Mouse (Mus musculus) induced T-regulatory cell, adult 2 months (primary cell): ENCODE measurements around the gene Lekr1.

Source experiments
- DNase-seq: peaks from one replicate; pipeline ENCODE4 v3.0.0-alpha.2; 2012; ENCODE audit warnings: low read depth

Lekr1 gene

DNA sequence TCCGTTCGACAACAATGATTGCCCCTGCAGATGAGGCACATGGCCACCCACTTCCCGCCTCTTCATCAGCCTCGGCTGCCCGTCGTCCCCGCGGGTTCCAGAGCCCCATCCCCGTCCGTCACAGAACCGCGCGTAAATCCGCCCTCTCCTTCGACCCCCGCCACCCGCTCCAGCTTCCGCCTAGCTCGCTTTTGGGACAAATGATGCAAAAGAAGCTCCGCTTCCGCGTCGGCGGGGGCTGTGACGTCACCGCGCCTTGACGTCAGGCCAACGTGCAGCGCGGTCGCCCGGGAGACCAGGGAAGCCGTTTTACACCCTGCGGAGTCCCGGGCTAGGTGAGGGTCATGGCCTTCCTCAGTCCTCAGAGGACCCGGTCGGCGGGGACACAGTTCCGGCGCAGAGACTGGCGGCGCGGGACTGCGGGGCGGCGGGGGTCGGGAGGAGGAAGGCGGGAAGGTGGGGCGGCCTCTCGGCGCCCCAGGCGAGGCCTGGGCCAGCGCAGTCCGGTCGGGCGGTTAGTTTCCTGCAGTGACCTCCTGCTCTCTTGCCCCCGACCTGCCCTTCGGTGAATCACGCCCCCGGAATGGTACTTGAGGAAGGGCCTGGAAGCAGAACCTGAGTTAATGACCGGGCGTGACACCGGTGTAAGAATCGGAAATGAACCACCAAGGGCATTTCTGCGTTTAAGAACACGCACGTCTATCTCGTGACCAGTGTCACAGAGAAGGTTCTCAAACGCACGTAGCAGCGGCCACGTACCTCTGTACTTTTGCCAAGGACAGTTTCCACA is at the start of gene Lekr1:
Gene Lekr1, plus strand, starts transcription at position 252 of the 790 bp plus-strand sequence.
- peak; percentile 94 for DNase-seq

DNA sequence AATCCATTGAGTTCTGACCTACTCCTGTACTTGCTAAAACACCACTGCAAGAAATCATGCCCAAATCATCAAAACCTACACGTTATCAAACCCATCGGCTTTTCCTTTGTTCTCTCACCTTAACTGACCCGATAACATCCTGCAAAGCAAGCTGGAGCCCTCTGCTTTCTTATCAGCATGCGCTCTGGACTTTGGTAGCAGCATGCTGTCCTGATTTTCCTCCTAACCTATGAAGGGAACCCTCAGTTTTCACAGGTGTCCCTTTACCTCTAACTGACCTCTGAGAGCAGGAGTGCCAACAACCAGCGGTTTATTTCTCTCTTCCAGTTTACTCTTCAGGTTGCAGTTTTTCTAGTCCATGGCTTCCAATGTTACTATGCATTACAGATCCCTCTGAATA is 48.5 kb upstream of the Lekr1 start:
- DNase-seq = no peak

DNA sequence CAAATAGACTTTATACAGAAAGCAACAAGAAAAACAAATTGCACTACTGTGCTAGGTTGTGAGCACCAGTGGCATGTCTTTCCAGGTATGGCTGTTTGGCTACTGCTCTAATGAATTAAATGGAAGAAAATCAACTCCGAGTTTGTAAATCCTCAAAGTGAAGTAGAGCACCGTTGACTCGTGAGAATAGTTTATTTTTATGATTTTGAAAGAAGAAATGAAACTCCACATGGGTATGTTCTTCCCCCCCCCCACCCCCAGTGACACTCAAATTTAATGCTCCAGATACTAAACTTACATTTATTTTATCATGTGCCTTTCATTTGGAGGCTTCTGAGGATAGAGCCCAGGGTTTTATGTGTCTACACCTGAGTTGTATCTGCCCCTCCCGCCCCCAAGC is 46.7 kb upstream of the Lekr1 start:
- DNase-seq = no peak

DNA sequence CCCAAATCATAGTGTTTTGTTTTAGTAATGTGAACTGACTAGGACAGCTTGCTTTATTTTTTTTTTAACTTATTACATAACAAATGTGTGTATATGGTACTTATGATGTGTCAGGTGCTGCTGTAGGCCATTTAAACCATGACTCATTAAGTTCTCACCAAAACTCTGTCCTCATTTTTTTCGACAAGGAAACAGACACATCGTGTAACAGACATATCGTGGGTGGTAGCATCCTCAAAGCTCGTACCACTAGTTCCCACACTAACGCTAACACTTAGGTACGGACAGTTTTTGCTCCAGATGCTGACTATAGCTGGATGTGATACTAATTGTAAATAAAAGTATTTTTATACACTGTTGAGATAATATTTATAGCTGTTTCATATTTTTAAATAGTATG is 43.0 kb upstream of the Lekr1 start:
- no peak for DNase-seq

DNA sequence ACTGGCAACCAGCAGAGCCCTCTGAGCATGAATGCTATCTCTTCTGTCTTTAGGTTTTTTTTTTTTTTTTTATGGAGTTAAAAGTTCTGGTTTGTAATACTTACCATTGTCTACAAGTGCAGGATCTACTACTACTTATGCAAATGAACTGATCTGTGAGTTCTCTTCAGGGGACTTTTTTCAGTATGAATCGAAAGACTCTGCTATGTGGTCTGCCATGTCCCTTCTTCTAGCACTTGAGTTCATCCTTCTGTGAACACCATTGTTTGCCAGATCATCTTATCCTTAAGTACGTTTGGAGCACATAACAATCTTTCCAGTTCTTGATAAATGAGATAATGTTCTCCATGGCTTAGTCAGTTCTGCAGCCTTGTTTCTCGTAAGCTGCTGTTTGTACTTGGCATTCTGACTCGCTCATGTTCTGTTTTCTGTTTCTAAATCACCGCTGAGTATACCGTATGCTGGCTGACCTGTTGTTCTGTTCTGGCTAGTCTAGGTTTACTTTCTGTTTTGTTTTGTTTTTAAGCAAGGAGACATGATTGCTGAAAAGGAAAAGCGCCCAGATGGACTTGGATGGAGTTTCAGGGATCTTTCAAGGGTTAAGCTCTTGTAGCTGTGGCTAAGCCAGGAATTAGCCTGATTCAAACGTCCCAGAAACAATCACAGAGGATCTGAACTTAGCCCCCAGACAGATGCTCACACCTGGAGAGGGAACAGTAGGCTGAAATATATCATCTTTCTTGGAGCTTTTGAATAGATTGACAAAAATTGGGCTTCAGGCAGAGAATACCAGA is 40.3 kb upstream of the Lekr1 start:
- DNase-seq = peak; percentile 46

DNA sequence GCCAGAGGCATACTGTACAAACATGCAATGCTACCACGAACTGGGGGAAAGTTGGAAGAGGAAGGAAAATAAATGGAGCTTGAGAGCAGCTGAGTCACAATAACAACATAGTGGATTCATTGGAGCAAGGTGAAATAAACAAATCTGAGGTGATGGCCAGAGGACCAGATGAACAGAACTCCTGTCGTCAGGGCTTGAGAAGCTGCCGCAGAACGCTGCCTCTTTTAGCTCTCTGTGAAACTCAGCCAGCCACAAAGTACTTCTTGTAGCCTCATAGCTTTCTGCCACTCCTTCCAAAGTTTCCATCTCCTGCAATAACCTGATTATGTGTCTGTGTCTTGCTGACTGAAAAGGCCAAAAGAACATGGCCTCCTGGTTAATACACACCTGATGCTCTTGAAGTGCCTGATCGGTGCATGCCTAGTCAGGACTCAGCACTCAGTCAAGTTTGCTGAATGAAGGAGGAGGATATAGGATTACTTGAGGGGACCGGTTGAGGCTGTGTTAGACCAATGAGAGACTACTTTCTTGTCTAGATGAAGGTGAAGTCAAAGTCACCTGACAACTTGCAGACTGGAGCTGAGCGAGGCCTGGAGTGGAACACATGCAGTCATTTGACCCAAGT is 39.6 kb upstream of the Lekr1 start:
- no peak for DNase-seq

DNA sequence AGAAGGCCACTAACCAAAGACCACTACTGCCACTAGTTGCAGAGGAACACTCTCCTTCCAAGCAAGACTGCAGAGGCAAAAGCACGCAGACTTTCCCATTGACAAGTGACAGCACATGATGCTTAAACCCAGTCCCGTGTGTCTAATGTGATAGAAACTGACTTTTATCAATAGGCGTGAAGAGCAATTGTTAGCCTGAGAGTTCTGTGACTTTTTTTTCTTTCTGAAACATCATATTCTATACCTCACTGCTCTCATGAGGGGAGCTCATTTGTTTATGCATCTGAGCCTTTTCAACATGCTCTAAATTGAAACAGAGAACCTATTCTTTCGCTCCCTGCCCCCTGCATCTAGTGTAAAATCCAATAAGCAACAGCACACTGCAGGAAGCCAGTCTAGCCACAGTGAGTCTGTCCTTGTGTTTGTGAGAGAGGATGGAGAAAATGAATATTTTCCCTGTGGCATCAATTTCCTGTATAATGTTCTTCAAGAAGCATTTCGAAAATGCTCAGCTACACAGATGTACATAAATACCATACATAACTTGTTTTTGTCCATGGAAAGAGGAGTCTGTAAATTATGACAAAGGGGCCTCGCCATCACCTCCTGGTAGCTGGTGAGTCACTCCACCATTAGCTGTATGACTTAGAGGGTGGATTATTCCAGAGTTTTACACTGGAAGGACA is 38.9 kb upstream of the Lekr1 start:
- DNase-seq = no peak

DNA sequence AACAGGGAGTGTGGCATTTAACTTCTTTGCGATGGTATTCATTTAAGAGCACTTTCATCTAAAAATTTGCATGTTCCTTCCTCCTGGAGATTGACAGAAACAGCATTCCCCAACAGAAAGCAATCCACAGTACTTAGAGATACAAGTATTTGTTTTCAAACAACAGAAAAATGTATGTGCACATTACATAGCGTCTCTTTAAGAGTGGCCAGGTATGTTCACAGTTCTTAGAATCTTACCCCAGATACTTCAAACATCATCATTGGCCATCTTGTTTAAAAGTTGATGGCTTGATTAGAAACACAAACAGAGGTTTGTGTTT is 38.4 kb upstream of the Lekr1 start:
- no peak for DNase-seq

DNA sequence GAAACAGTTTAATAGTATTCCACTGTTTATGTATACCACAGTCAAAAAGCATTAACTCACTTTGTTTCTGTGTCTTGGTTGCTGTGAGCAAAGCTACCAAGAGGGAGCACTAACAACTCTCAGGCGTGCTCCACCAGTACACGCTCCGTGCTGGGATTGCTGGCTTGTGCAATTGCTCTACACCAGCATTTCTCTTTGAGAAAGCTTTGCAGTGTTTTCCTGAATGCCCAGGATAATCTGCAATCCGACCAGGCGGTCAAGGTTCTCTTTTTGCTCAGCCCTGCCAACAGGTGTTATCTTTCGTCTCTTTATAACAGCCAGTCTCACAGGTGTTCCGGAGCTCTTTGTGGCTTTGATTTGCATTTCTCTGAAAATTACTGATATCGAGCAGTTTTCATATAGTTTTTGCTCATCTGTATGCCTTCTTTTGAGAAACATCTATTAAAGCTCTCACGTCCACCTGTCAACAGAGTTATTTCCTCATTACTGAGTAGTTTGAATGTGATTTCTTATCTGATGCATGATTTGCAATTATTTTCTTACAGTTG is 36.4 kb upstream of the Lekr1 start:
- no peak for DNase-seq

DNA sequence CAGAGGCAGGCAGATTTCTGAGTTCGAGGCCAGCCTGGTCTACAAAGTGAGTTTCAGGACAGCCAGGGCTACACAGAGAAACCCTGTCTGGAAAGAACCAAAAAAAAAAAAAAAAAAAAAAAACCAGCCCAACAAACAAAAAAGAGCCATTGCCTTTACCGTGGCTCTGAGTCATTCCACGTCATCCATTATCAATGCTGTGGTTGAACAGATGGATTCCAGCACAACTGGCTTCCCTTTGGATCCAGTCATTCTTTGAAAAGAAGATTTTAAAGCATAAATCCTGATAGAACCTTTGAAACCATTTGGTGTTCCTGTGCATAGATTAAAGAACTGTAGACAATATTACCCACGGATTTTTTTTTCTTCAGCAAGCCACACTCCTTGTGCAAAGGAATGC is 32.4 kb upstream of the Lekr1 start:
- DNase-seq = no peak

DNA sequence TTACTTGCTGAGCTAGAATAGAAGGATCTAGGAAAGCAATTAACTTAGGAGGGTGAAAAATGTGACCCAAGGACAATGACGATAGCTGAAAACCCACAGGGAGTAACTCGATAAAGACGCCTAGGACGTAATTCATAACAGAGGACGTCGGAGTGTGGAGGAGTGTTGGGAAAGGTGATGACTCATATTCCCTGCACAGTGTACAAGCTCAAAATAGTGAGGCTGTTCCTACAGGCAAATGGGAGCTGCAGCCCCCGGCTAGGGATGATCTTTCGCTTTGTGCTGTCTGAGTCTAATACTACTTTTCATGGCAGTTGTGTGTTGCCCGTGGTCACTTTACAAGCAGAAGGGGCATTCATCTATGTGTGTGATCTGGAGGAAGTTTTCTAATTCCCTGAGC is 30.0 kb upstream of the Lekr1 start:
- no peak for DNase-seq

DNA sequence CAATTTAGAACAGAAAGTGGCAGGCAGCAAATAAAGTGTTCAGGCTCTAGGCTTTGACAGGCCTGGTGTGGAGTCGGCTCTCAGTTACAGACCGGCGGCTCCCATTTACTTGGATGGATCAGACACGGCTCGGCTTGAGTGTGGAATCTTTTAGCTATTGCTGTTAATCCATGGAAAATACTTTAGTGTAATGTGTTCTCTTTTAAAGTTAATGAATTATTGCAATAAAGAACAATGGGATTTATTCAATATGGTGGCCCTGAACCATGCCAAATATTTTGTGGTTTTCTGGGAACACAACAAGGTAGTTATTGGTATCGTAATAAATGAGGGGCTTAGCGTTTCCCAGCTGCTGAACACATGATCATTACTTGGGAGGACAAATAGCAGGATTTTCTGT is 28.7 kb upstream of the Lekr1 start:
- DNase-seq = no peak

DNA sequence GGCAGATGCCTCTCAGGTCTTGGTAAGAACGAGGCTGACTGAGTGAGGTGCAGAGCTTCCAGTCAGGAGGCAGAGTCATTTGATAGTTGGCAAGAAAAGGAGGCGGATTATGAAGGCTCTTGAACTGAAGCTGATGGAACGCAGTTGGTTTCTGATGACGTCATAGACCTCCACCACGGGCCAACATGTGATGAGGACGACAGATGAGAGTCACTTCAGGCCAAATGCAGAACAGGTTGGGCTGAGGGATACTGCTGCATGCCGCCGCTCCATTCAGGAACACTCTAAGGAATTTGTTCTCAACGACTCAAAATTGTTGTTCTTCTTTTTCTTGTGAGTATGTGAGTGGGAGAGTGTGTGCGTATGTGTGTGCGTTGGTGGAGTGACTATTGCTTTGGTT is 27.1 kb upstream of the Lekr1 start:
- no peak for DNase-seq

DNA sequence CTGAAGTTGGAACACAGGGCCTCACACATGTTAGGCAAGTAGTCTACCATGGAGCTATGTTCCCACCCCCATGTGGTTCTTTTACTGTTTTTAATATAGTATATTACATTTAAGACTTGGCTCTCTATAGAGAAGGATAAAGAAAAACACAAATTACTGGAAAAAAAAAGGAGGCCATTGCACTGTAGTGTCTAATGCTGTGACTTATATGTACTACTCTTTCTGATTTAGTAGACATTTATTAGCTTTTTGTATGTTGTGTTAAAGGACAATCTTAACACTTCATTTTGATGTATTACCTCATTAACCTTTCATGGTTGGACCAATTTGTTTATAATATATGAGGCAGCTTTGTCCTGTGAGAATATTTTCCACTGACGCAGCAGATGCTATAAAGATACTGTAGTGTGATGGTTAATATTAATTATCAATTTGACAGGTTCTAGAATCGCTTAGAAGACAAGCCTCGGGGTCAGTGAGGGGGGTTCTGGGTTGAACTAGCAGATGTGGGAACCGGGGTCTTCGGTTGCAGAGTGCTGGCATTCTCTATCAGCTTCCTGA is 26.5 kb upstream of the Lekr1 start:
- no peak for DNase-seq

DNA sequence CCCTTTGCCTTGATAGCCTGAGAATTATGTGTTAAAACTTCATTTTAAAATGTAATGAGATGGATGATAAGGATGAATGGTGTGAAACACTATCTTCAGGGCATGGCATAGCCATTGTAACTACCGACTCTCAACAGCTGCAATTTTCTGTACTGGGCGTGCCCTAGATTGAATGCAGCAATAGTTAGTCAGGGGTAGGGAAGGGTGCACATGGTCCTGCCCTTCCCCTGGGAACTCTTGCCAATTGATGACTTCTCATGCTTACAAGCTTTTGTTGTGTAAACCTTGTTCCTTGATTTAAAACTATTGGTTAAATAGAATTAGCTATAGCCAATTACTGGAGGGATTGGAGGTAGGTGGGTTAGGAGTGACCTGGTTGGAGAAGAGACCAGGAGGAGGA is 23.1 kb upstream of the Lekr1 start:
- no peak for DNase-seq

DNA sequence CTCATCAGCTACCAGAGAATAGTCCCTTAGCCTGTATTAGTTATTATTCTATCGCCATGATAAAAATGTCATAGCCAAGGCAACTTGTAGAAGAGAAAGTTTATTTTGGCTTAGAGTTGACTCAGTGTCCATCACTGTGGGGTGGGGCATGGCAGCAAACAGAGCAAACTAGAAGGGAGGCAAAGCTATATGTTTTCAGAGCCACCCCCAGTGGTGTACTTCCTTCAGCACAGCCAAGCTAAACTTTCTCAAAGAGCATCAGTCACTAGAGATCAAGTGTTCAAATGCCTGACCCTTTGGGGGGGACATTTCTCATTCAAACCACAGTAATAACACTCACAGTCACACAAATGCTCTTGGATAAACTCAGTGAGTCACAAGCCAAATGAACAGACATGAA is 22.4 kb upstream of the Lekr1 start:
- DNase-seq = no peak

DNA sequence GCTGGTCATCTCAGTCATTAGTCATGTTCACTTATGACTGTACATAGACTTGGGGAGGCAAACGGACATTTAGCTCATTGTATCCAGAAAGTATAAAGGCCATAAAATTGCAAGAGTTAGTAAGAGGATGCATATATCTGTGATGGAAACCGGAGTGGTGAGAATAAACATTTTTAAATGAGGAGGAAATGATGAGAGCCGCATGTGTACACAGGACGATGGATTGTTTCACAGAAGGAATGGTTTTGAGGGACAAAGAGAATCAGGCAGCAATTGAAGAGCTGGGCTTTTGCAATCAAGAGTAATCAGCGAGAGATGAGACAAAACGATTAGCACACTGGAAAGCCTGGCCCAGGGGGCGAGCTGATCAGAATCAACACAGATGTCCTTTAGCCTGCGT is 18.4 kb upstream of the Lekr1 start:
- DNase-seq = no peak

DNA sequence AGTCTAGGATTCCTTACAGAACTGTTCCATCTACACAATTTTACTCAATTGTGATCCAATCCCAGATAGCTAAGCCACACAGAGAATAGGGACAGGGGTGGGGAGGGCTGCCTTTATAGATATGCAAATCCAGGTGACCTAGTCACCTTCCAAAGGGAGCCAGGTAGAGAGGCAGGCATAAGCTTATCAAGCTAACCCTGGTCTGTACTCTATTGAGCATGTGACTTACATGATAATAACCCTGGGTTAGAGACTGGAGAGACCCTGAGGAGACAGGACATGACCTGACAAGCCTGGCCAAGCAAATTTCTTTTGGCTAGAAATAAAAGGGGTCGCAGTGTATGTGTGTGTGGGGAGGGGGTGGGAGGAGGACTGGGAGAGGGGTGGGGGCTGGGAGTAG is 17.1 kb upstream of the Lekr1 start:
- DNase-seq = no peak

DNA sequence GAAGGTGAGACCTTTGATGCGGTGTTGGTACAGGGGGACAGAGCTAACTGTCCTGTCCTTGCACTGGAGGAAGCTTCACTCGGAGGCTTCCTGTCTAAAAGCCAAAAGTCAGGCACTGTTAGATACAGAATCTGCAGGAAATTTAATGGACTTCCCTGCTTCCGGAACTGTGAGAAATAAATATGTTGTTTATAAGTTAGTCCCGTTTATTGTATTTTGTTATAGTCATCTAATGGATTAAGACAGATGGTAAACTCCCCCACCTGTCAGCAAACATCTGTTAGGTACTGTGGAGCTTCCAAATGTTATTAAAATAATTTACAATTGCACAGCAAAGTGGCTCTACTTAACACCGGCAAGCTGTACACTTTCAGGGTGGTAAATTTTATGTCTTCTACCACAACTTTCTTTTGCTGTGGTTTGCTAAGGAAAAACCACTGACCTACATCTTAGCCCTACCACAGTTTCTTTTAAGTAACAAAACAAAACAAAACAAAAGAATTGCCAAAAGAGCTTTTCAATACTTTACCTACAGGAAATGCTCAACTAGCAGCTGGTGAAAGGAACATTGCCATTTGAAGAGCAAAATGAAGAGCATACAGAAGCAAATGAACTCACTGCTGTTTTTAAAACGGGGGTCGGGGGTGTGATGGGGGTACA is 15.7 kb upstream of the Lekr1 start:
- DNase-seq = no peak

DNA sequence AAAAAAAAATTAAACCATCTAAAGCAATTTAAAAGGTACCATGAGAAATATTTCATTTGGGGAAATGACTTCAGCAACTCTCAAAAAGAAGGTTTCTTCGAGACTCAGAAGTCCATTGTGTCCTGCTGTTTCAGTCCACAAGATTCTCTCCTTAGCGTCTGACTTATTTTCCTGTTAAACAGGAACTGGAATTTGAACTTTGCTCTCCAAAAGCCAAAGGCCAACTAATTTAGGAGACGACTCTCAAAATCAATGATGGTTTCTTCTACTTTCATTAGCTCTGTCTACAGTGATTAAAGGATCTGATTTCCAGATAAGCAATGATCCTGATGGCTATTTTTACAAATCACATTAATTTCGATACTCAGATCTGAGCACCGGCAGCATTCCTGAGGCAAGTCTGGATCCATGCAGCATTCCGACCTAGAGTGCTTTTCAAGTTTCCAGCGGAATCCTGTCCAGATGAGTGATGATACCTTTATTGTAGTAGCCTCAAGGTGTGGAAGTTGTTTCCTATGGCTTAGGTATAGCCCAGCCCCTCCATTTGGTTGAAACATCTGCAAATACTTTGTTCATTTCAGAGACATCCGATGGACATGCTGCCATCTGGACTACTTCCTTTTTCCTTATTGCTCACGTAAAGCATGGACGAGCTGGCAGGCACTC is 11.4 kb upstream of the Lekr1 start:
- DNase-seq = no peak

DNA sequence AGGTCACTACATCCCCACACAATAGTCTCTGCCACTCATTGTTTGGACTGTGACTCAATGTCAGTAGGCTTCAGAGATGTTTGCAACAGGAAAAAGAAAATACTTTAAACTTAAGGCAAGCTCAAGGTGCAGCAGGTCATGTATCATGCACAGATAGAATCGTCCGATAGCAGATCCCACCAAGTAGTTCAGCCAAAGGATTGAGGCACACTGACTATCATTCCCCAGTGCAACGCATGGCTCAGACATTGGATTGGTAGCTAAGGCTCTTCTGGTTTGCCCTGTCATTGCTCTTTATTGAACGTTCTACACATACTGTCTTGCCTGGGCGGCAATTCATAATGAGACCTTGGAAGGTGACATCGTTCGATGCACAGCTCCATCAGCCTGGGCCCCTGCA is 9.6 kb upstream of the Lekr1 start:
- DNase-seq = no peak
